Comparison of ENCODE assay signal across 8 mouse cellular contexts in the genomic region with DNA sequence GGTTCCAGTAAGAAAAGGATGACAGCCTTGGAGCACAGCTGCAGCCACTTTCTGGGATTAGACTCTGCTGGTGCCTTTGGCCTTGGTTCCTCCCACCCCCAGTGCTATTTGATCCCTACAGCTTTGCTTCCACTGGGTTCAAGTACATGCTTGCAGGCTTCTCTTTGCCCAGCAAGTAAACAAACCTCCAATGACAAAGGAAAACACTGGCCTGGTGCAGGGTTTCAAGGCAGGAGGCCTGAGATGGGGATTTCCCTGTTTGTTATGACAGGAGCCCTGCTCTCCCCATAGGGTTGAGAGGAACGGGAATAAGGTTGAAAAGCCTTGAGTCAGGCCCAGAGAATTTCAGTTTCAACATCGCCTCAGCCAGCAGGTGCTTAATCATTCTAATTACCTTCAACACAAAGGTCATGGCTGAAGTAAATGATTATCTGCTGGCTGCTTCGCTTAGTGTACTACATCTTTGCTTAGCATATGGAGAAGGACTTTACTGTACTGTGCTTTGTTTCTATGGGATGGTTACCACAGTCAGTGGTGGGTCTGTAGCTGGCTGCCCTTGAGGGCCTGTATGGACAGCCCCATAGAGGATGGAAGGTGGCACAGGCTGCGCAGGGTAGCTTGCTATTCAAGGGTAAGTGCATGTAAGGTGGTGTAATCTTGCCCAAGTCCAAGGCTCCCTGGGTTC.
DNase-seq lines count a peak whose midpoint lies in the region; ATAC-seq and TF ChIP-seq lines count a peak whose summit lies in the region.
"Had no signal": no experiment of that assay in that cellular context is flagged by ENCODE, and none has a peak within 500 bp of the region (broad histone marks: within the 10 kb centered on the region; RNA-seq: fewer than 3 reads in every experiment).

No protein-coding gene starts in this region.

- peak; percentile 81 for ATAC-seq in Patski
- no peak for ATAC-seq in hindbrain, embryonic 11.5 days (ENCODE audit: low FRiP score)
- 0 out of 2 replicates have a peak, but pooled peaks have one; percentile 29 for ATAC-seq in liver, embryonic 13.5 days (ENCODE audit: low read depth)

- no peak overlapping the region for H3K4me3 ChIP-seq in C2C12 (ENCODE audit: insufficient read depth, poor library complexity, severe bottlenecking)
- H3K4me3 ChIP-seq in hindbrain, embryonic 11.5 days (ENCODE audit: low read depth, low read length) = no peak overlapping the region
- no peak overlapping the region for H3K4me3 ChIP-seq in liver, embryonic 13.5 days (replicated peaks)

- TF ChIP-seq CTCF in C2C12 (IDR thresholded peaks at IDR 0.05; ENCODE audit: control insufficient read depth, insufficient read depth, insufficient read length) (no peak), Patski (IDR thresholded peaks at IDR 0.05) (no peak)

- H3K79me3 ChIP-seq in C2C12 (ENCODE audit: low read depth) = no peaks in the 10 kb centered on the region

- WGBS in hindbrain, embryonic 11.5 days = 37% methylated on average over 4 of the region's 4 CpGs
- WGBS in liver, embryonic 13.5 days (ENCODE audit: insufficient replicate concordance) = 47% methylated on average over 4 of the region's 4 CpGs

- H3K27ac ChIP-seq in hindbrain, embryonic 11.5 days (ENCODE audit: low read depth, low read length) = no peak overlapping the region
- no peak overlapping the region for H3K27ac ChIP-seq in liver, embryonic 13.5 days
- H3K27ac ChIP-seq: macrophage had no signal

- no peak overlapping the region for H3ac ChIP-seq in C2C12 (ENCODE audit: control insufficient read depth, insufficient read length, low read depth)

- H3K9ac ChIP-seq in hindbrain, embryonic 11.5 days (ENCODE audit: low read depth, low read length) = no peak overlapping the region
- no peak overlapping the region for H3K9ac ChIP-seq in liver, embryonic 13.5 days

- H3K36me3 ChIP-seq in C2C12 (ENCODE audit: control insufficient read depth, insufficient read depth) = no peaks in the 10 kb centered on the region
- no peaks in the 10 kb centered on the region for H3K36me3 ChIP-seq in hindbrain, embryonic 11.5 days (ENCODE audit: control insufficient read depth, insufficient read depth, low read length)
- H3K36me3 ChIP-seq in liver, embryonic 13.5 days = no peaks in the 10 kb centered on the region

- POLR2A ChIA-PET in Patski (lab: Charles Lee) = interaction anchor here (0.9 to 10.5 kb wide), 11 partner anchors 16 to 192 kb away, joined by 3 to 146 read pairs (median 6); a partner anchor contains a TSS

- CTCF ChIA-PET in Patski (lab: Charles Lee) = interaction anchor here (0.7 to 1.5 kb wide), 8 partner anchors 21 to 179 kb away, joined by 3 to 4 read pairs (median 4); no protein-coding TSS in a partner anchor

- intact Hi-C loops in heart, postnatal 14 days (cut with DNase I) = no loop called here

- peak; percentile 97 for DNase-seq in Patski (ENCODE audit: low read depth, low spot score)
- peak; percentile 30 for DNase-seq in hindbrain, embryonic 11.5 days (ENCODE audit: low spot score)
- DNase-seq in liver, embryonic 13.5 days = no peak
- DNase-seq in frontal cortex, postnatal 25 days (ENCODE audit: low spot score in 2 of 2) = no peak
- DNase-seq in layer of hippocampus, adult 11-12 months (ENCODE audit: low spot score) = no peak
- no peak for DNase-seq in heart, postnatal 14 days

- in situ Hi-C loops in Patski (cut with MboI; ENCODE audit: low pct_unique_long_range_greater_than_20kb) = loop anchor here (5.0 to 25.0 kb wide), 2 partner anchors 82 to 837 kb away; no protein-coding TSS in a partner anchor

- H3K4me2 ChIP-seq in hindbrain, embryonic 11.5 days (replicated peaks; ENCODE audit: low read depth, low read length) = no peak overlapping the region
- H3K4me2 ChIP-seq in liver, embryonic 13.5 days = no peak overlapping the region

- no peaks in the 10 kb centered on the region for H3K27me3 ChIP-seq in C2C12 (ENCODE audit: control insufficient read depth, insufficient read depth, insufficient read length)
- no peaks in the 10 kb centered on the region for H3K27me3 ChIP-seq in Patski
- H3K27me3 ChIP-seq in hindbrain, embryonic 11.5 days (ENCODE audit: control insufficient read depth, insufficient read depth, low read length) = no peaks in the 10 kb centered on the region
- H3K27me3 ChIP-seq in liver, embryonic 13.5 days = no peaks in the 10 kb centered on the region

- H3K9me3 ChIP-seq in hindbrain, embryonic 11.5 days (ENCODE audit: control insufficient read depth, low read length) = no peaks in the 10 kb centered on the region
- no peaks in the 10 kb centered on the region for H3K9me3 ChIP-seq in liver, embryonic 13.5 days (replicated peaks)

- H3K4me1 ChIP-seq in hindbrain, embryonic 11.5 days (replicated peaks; ENCODE audit: control insufficient read depth, insufficient read depth, low read length) = no peaks in the 10 kb centered on the region
- peaks cover 65% of the 10 kb centered on the region for H3K4me1 ChIP-seq in liver, embryonic 13.5 days (replicated peaks)

- no peaks in the 10 kb centered on the region for H3K79me2 ChIP-seq in C2C12 (ENCODE audit: control insufficient read depth, insufficient read depth)

TF ChIP-seq in C2C12, 6 proteins besides CTCF, POLR2A, EP300 and RAD21:
- TF ChIP-seq MYOD1 (IDR thresholded peaks at IDR 0.05; ENCODE audit: control insufficient read depth, insufficient read length, low read depth) (peak; percentile 21), USF1 (IDR thresholded peaks at IDR 0.05; ENCODE audit: low read depth) (no peak), MAX (IDR thresholded peaks at IDR 0.05) (peak; percentile 76), FOSL1 (IDR thresholded peaks at IDR 0.05; ENCODE audit: insufficient read depth, low read length, poor library complexity, severe bottlenecking) (no peak), CEBPB (IDR thresholded peaks at IDR 0.05; ENCODE audit: low read depth) (peak; percentile 83)

Comparison
In these comparisons a context has a peak if more than half of its experiments do, and no peak if none do; other contexts are left out.
1. DNase-seq: peak in Patski (single experiment) and hindbrain, embryonic 11.5 days (single experiment); none in liver, embryonic 13.5 days (single experiment), frontal cortex, postnatal 25 days (0 of 2), layer of hippocampus, adult 11-12 months (single experiment) and heart, postnatal 14 days (0 of 2).